Mouse (Mus musculus) MEL (cell line): ENCODE results near the gene Cntn5. TPM values are rescaled to one million over a fixed set of nuclear protein-coding genes. Genes with fewer than 3 reads are reported as not detected.

Experiments used
- DNase-seq: peaks from one replicate; pipeline ENCODE4 v3.0.0; 2011; ENCODE audit warnings: low read depth, low spot score
- H3K27ac ChIP-seq: 2 replicates; pipeline ENCODE4 v1.5.1; 2012; ENCODE audit warnings: low read depth, mild to moderate bottlenecking, control low read depth, low read length, moderate library complexity; ENCODE audit not compliant: control insufficient read depth
- H3K27me3 ChIP-seq, 2 experiments: fragments of 150-350 bp in 1 of 2; sonication (generic) in 1 of 2; 2 replicates each; pipeline ENCODE4 v1.6.1; 2012; ENCODE audit warnings: low read length in 2 of 2, mild to moderate bottlenecking in 2 of 2, improper control_type of control experiment in 1 of 2, moderate library complexity in 1 of 2; ENCODE audit not compliant: insufficient read depth in 2 of 2, control insufficient read depth in 1 of 2
- H3K36me3 ChIP-seq, 2 experiments: 2 replicates each; pipeline ENCODE4 v1.6.1; 2012 to 2014; ENCODE audit warnings: low read length in 2 of 2, improper control_type of control experiment in 1 of 2, inconsistent platforms in 1 of 2, mild to moderate bottlenecking in 1 of 2; ENCODE audit not compliant: insufficient read depth in 2 of 2, control insufficient read depth in 1 of 2
- H3K4me1 ChIP-seq, 2 experiments: fragments of 150-350 bp in 1 of 2; sonication (generic) in 1 of 2; 2 replicates each; pipeline ENCODE4 v1.6.1; 2012; ENCODE audit warnings: low read length in 2 of 2, improper control_type of control experiment in 1 of 2, mild to moderate bottlenecking in 1 of 2; ENCODE audit not compliant: insufficient read depth in 2 of 2, control insufficient read depth in 1 of 2
- H3K4me3 ChIP-seq, 2 experiments: fragments of 150-350 bp in 1 of 2; sonication (generic) in 1 of 2; 2 replicates each; pipeline ENCODE4 v1.5.1; 2012; ENCODE audit warnings: low read depth in 2 of 2, low read length in 2 of 2, mild to moderate bottlenecking in 2 of 2, moderate library complexity in 2 of 2, control low read depth in 1 of 2, improper control_type of control experiment in 1 of 2; ENCODE audit not compliant: control insufficient read depth in 1 of 2, insufficient read depth in 1 of 2
- H3K79me2 ChIP-seq: 2 replicates; pipeline ENCODE4 v1.6.1; 2012; ENCODE audit warnings: mild to moderate bottlenecking, low read length, moderate library complexity; ENCODE audit not compliant: control insufficient read depth, poor library complexity, insufficient read depth
- H3K9ac ChIP-seq: 2 replicates; pipeline ENCODE4 v1.6.1; 2012; ENCODE audit warnings: low read depth, mild to moderate bottlenecking, control low read depth, low read length, moderate library complexity; ENCODE audit not compliant: control insufficient read depth, poor library complexity, severe bottlenecking
- H3K9me3 ChIP-seq: fragments of 150-350 bp; sonication (generic); replicated peaks from 2 replicates; pipeline ENCODE4 v1.6.1; 2012; ENCODE audit warnings: mild to moderate bottlenecking, low read length, improper control_type of control experiment, moderate library complexity; ENCODE audit not compliant: insufficient read depth
- BHLHE40 ChIP-seq: IDR thresholded peaks from 2 replicates; pipeline ENCODE4 v1.6.1; 2012; ENCODE audit warnings: low read depth, mild to moderate bottlenecking, inconsistent platforms, low read length, improper control_type of control experiment, borderline replicate concordance
- CHD1 ChIP-seq: IDR thresholded peaks from 2 replicates; pipeline ENCODE4 v1.6.1; 2012; ENCODE audit warnings: low read depth, mild to moderate bottlenecking, inconsistent platforms, low read length, improper control_type of control experiment
- EP300 ChIP-seq, 2 experiments: IDR thresholded peaks; 2 replicates each; pipeline ENCODE4 v1.6.1; 2011; ENCODE audit warnings: improper control_type of control experiment in 2 of 2, low read length in 2 of 2, low read depth in 1 of 2, mild to moderate bottlenecking in 1 of 2
- ETS1 ChIP-seq: IDR thresholded peaks from 2 replicates; pipeline ENCODE4 v1.6.1; 2012; ENCODE audit warnings: low read depth, mild to moderate bottlenecking, inconsistent platforms, low read length, improper control_type of control experiment, moderate library complexity
- GABPA ChIP-seq: IDR thresholded peaks from 2 replicates; pipeline ENCODE4 v1.6.1; 2012; ENCODE audit warnings: low read depth, mild to moderate bottlenecking, inconsistent platforms, low read length, improper control_type of control experiment, moderate library complexity
- GATA1 ChIP-seq: IDR thresholded peaks from 2 replicates; pipeline ENCODE4 v1.6.1; 2011; ENCODE audit warnings: low read depth, low read length, improper control_type of control experiment
- HCFC1 ChIP-seq: IDR thresholded peaks from 2 replicates; pipeline ENCODE4 v1.6.1; 2012; ENCODE audit warnings: low read depth, mild to moderate bottlenecking, inconsistent platforms, low read length, improper control_type of control experiment, moderate library complexity
- JUND ChIP-seq: IDR thresholded peaks from 2 replicates; pipeline ENCODE4 v1.6.1; 2011; ENCODE audit warnings: low read depth, mild to moderate bottlenecking, improper control_type of control experiment, low read length
- KAT2A ChIP-seq: conservative IDR thresholded peaks from 2 replicates; pipeline ENCODE4 v1.6.1; 2012; ENCODE audit warnings: low read depth, low read length, improper control_type of control experiment, inconsistent platforms
- MAFK ChIP-seq: IDR thresholded peaks from 2 replicates; pipeline ENCODE4 v1.6.1; 2011; ENCODE audit warnings: low read depth, mild to moderate bottlenecking, low read length, improper control_type of control experiment, borderline replicate concordance
- MAX ChIP-seq: IDR thresholded peaks from 2 replicates; pipeline ENCODE4 v1.6.1; 2011; ENCODE audit warnings: low read length, improper control_type of control experiment
- MAZ ChIP-seq: IDR thresholded peaks from 2 replicates; pipeline ENCODE4 v1.6.1; 2012; ENCODE audit warnings: low read depth, mild to moderate bottlenecking, inconsistent platforms, low read length, improper control_type of control experiment
- MXI1 ChIP-seq: IDR thresholded peaks from 2 replicates; pipeline ENCODE4 v1.6.1; 2011; ENCODE audit warnings: mild to moderate bottlenecking, low read depth, low read length, improper control_type of control experiment
- MYB ChIP-seq: IDR thresholded peaks from 2 replicates; pipeline ENCODE4 v1.6.1; 2011; ENCODE audit warnings: mild to moderate bottlenecking, low read depth, low read length, improper control_type of control experiment
- MYC ChIP-seq: IDR thresholded peaks from 2 replicates; pipeline ENCODE4 v1.6.1; 2011; ENCODE audit warnings: low read depth, mild to moderate bottlenecking, low read length, improper control_type of control experiment, moderate library complexity
- NELFE ChIP-seq: IDR thresholded peaks from 2 replicates; pipeline ENCODE4 v1.6.1; 2011; ENCODE audit warnings: low read depth, low read length, improper control_type of control experiment
- POLR2A ChIP-seq, 2 experiments: IDR thresholded peaks; 2 replicates each; pipeline ENCODE4 v1.6.1; 2011 to 2012; ENCODE audit warnings: low read length in 2 of 2, mild to moderate bottlenecking in 2 of 2, control low read depth in 1 of 2, improper control_type of control experiment in 1 of 2, low read depth in 1 of 2, moderate library complexity in 1 of 2; ENCODE audit not compliant: control insufficient read depth in 1 of 2, insufficient read depth in 1 of 2, poor library complexity in 1 of 2
- POLR2AphosphoS2 ChIP-seq: IDR thresholded peaks from 2 replicates; pipeline ENCODE4 v1.6.1; 2011; ENCODE audit warnings: low read length, improper control_type of control experiment
- RAD21 ChIP-seq: IDR thresholded peaks from 2 replicates; pipeline ENCODE4 v1.6.1; 2011; ENCODE audit warnings: mild to moderate bottlenecking, low read depth, low read length, improper control_type of control experiment
- RCOR1 ChIP-seq: IDR thresholded peaks from 2 replicates; pipeline ENCODE4 v1.6.1; 2012; ENCODE audit warnings: low read depth, mild to moderate bottlenecking, inconsistent platforms, low read length, improper control_type of control experiment
- SMC3 ChIP-seq: IDR thresholded peaks from 2 replicates; pipeline ENCODE4 v1.6.1; 2011; ENCODE audit warnings: low read depth, low read length, improper control_type of control experiment
- TAL1 ChIP-seq: IDR thresholded peaks from 2 replicates; pipeline ENCODE4 v1.6.1; 2012; ENCODE audit warnings: mild to moderate bottlenecking, inconsistent platforms, low read length, moderate library complexity, mixed read lengths
- TBP ChIP-seq: IDR thresholded peaks from 2 replicates; pipeline ENCODE4 v1.8.0; 2011; ENCODE audit warnings: low read depth, low read length, improper control_type of control experiment
- TCF12 ChIP-seq: IDR thresholded peaks from 2 replicates; pipeline ENCODE4 v1.6.1; 2014; ENCODE audit warnings: low read depth, mild to moderate bottlenecking, inconsistent platforms, low read length, improper control_type of control experiment, moderate library complexity
- USF1 ChIP-seq: IDR thresholded peaks from 2 replicates; pipeline ENCODE4 v1.6.1; 2014; ENCODE audit warnings: low read depth, mild to moderate bottlenecking, inconsistent platforms, low read length, improper control_type of control experiment, moderate library complexity
- USF2 ChIP-seq, 2 experiments: IDR thresholded peaks; 2 replicates each; pipeline ENCODE4 v1.6.1; 2011 to 2012; ENCODE audit warnings: improper control_type of control experiment in 2 of 2, low read length in 2 of 2, borderline replicate concordance in 1 of 2, inconsistent platforms in 1 of 2, low read depth in 1 of 2, mild to moderate bottlenecking in 1 of 2; ENCODE audit not compliant: insufficient read depth in 1 of 2
- ZMIZ1 ChIP-seq: IDR thresholded peaks from 2 replicates; pipeline ENCODE4 v1.6.1; 2012; ENCODE audit warnings: low read depth, mild to moderate bottlenecking, inconsistent platforms, low read length, improper control_type of control experiment, moderate library complexity
- polyA plus RNA-seq, 2 experiments: library from polyadenylated mRNA; stranded (reverse) in 1 of 2; unstranded in 1 of 2; fragments of >175 nt in 1 of 2; fragments of >200 nt in 1 of 2; gene quantifications; 2 replicates each; pipeline versions ENCODE4 v1.2.1 to v1.2.4; 2012; ENCODE audit warnings: low replicate concordance in 2 of 2, low read depth in 1 of 2; ENCODE audit not compliant: insufficient read length in 2 of 2, insufficient read depth in 1 of 2, missing spikeins in 1 of 2
- total RNA-seq: library from RNA; depleted of rRNA; stranded (reverse); fragments of 300-350 nt; gene quantifications from 2 replicates; pipeline ENCODE4 v1.2.3, GENCODE M21; 2012

The Cntn5 gene
- total and polyA plus RNA-seq, 3 experiments: not detected

DNA sequence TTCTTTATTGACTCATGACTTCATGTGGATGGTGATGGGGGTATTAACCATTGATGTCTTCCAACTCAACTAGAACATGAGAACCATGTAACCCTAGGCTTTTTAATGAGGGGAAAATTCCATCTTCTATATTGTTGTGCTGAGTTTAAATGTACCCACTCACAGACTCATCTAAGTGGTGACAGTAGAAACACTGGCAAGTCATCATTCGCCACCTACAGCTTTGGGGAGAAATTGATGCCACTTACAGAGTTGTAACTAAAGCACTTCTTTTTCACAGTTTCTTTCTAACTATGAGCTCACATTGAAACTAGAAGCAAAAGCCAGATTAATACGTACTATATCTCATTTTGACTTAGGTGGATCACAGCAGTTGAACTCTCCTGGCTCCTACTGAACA, 514.7 kb downstream of the Cntn5 start:
- Histone ChIP-seq H3K79me2 (no peaks in the 10 kb centered on the region), H3K4me1 (no peaks in the 10 kb centered on the region), H3K27me3 (no peaks in the 10 kb centered on the region), H3K9ac (no peak overlapping the region), H3K36me3 (no peaks in the 10 kb centered on the region), H3K9me3 (no peaks in the 10 kb centered on the region), H3K27ac (no peak overlapping the region), H3K4me3 (no peak overlapping the region)
- DNase-seq: no peak
- TF ChIP-seq EP300 (IDR thresholded peaks at IDR 0.05; ENCODE audit: low read depth in 1 of 2, low read length in 2 of 2): no peak
- TF ChIP-seq ETS1: no peak
- no peak for TF ChIP-seq BHLHE40
- TF ChIP-seq RAD21: no peak
- TF ChIP-seq JUND: no peak
- TF ChIP-seq MYC: no peak

DNA sequence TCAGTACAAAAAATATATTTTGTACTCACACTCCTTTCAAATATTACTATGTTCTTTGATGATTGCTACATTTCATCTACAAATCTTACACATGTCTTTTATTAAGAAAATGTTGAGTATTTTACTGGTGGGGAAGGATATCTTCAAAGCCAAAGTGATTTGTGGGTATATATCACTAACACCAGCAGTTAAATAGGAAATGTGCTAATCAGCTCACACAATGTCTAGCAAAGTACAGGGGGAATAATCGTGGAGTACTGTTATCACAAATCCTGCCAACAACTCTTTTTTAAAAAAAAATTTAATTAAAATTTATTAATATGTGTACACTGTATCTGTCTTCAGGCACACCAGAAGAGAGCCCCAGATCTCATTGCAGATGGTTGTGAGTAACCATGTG, 520.1 kb downstream of the Cntn5 start:
- TF ChIP-seq GABPA: no peak
- TF ChIP-seq NELFE: no peak
- no peak for TF ChIP-seq USF2 (IDR thresholded peaks at IDR 0.05; ENCODE audit: borderline replicate concordance in 1 of 2, insufficient read depth in 1 of 2, low read depth in 1 of 2, low read length in 2 of 2)
- TF ChIP-seq ETS1: peak; percentile 42; the same call in 1 of the 2 replicates
- no peak for TF ChIP-seq MAFK
- no peak for TF ChIP-seq JUND
- TF ChIP-seq MAZ: no peak
- TF ChIP-seq RAD21: no peak
- TF ChIP-seq MAX: no peak
- no peak for TF ChIP-seq MXI1
- no peak for TF ChIP-seq MYB
- no peak for TF ChIP-seq POLR2A (IDR thresholded peaks at IDR 0.05; ENCODE audit: control insufficient read depth in 1 of 2, insufficient read depth in 1 of 2, low read depth in 1 of 2, low read length in 2 of 2, poor library complexity in 1 of 2)
- no peak for TF ChIP-seq POLR2AphosphoS2
- peak in 1 of 2 experiments; percentile 70; a peak in 1 of 4 replicates for TF ChIP-seq EP300 (IDR thresholded peaks at IDR 0.05; ENCODE audit: low read depth in 1 of 2, low read length in 2 of 2)
- peak; percentile 76; the same call in 1 of the 2 replicates for TF ChIP-seq RCOR1
- no peak for TF ChIP-seq TBP
- TF ChIP-seq HCFC1: no peak
- no peak for TF ChIP-seq MYC
- no peak for TF ChIP-seq KAT2A
- no peak for TF ChIP-seq USF1
- no peak for TF ChIP-seq GATA1
- no peak for TF ChIP-seq CHD1
- peak; percentile 88 for TF ChIP-seq TCF12
- TF ChIP-seq SMC3: no peak
- TF ChIP-seq TAL1: no peak
- 0 out of 2 replicates have a peak, but pooled peaks have one; percentile 34 for TF ChIP-seq ZMIZ1
- TF ChIP-seq, all 39 proteins: peak for 5
- Histone ChIP-seq H3K9ac (no peak overlapping the region), H3K4me1 (peaks cover 0 to 4% of the 10 kb centered on the region in 2 experiments; a peak in 1 of 4 replicates), H3K36me3 (peaks cover 0 to 4% of the 10 kb centered on the region in 2 experiments; a peak in 2 of 4 replicates), H3K9me3 (no peaks in the 10 kb centered on the region), H3K4me3 (no peak overlapping the region), H3K27ac (no peak overlapping the region), H3K79me2 (no peaks in the 10 kb centered on the region), H3K27me3 (no peaks in the 10 kb centered on the region)
- DNase-seq: no peak
